Mouse (Mus musculus): ENCODE results near the gene Cdh13.

- no peak for TF ChIP-seq CTCF (IDR thresholded peaks at IDR 0.05; ENCODE audit: insufficient read depth, low read length)
- no peak for TF ChIP-seq POLR2A (IDR thresholded peaks at IDR 0.05; ENCODE audit: borderline replicate concordance, extremely low read depth, low read depth, low read length)
Observed at GRCm38 (mm10) chr8:119284920-119285319, 1001.4 kb downstream of the Cdh13 start.
